Mouse (Mus musculus) E14TG2a.4 (cell line): ENCODE results near the gene Zfp146.

Experiments used
- H3K27me3 ChIP-seq: 2 replicates; pipeline ENCODE4 v1.6.1; 2014; ENCODE audit warnings: low read length, control low read depth; ENCODE audit not compliant: insufficient read depth
- H3K36me3 ChIP-seq: 2 replicates; pipeline ENCODE4 v1.6.1; 2014; ENCODE audit warnings: low read length, control low read depth; ENCODE audit not compliant: insufficient read depth
- H3K4me1 ChIP-seq: replicated peaks from 2 replicates; pipeline ENCODE4 v1.6.1; 2014; ENCODE audit warnings: low read depth, low read length, control low read depth
- H3K4me3 ChIP-seq: replicated peaks from 2 replicates; pipeline ENCODE4 v1.5.1; 2014; ENCODE audit warnings: mild to moderate bottlenecking, low read length
- H3K9me3 ChIP-seq: 2 replicates; pipeline ENCODE4 v1.6.1; 2014; ENCODE audit warnings: low read length, control low read depth
- CTCF ChIP-seq: conservative IDR thresholded peaks from 2 replicates; pipeline ENCODE4 v1.5.1; 2014; ENCODE audit warnings: low read length
- NANOG ChIP-seq: IDR thresholded peaks from 2 replicates; pipeline ENCODE4 v1.6.1; 2014; ENCODE audit warnings: borderline replicate concordance, low read length, mixed read lengths
- POU5F1 ChIP-seq: IDR thresholded peaks from 2 replicates; pipeline ENCODE4 v1.6.1; 2014; ENCODE audit warnings: low read length, borderline replicate concordance

The Zfp146 gene

DNA sequence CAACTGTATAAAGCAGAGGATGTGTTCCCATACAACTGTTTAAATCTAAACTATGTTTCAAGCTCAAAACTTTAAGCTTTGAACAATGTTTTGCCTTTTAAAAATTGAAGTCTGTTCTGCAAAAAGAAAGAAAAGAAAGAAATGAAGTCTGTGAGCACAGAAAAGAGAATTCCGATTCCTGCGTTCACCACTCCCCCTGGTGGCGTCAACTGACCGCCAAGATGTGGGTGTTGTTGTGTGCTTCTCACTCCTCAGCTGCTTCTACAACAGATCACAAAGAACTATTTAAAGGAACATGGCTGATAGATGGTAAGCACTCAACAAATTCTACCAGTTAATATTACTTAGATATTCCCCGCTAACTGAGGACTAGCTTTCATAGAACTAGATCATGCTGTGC lies 6.4 kb downstream of the Zfp146 start:
- Histone ChIP-seq H3K9me3 (peaks cover 10% of the 10 kb centered on the region), H3K4me1 (peaks cover 76% of the 10 kb centered on the region), H3K27me3 (no peaks in the 10 kb centered on the region), H3K4me3 (peak overlapping the region; percentile 39; the same call in 1 of the 2 replicates), H3K36me3 (peaks cover 69% of the 10 kb centered on the region)
- peak; percentile 56 for TF ChIP-seq CTCF
- no peak for TF ChIP-seq POU5F1

DNA sequence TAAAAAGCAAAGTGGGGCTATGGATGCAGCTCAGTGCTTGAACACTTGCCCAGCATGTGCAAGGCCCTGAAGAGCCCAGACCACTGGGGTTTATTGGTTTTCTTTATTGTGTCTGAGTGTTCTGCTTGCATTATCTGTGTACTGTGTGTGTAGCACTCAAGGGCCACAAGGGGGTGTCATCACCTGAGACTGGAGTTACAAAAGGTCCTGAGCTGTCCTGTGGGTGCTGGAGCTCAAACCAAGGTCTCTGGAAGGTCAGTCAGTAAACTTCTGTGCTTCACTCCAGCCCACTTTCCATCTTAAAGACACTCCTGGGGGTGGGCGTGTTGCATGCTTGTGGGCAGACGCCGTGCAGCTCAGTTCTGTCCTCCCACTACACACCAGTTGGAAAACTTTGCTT lies 14.0 kb downstream of the Zfp146 start:
- Histone ChIP-seq H3K27me3 (no peaks in the 10 kb centered on the region), H3K36me3 (peaks cover 43% of the 10 kb centered on the region), H3K4me1 (peaks cover 45% of the 10 kb centered on the region), H3K9me3 (peaks cover 21% of the 10 kb centered on the region), H3K4me3 (no peak overlapping the region)
- TF ChIP-seq CTCF (peak; percentile 66), POU5F1 (no peak)

DNA sequence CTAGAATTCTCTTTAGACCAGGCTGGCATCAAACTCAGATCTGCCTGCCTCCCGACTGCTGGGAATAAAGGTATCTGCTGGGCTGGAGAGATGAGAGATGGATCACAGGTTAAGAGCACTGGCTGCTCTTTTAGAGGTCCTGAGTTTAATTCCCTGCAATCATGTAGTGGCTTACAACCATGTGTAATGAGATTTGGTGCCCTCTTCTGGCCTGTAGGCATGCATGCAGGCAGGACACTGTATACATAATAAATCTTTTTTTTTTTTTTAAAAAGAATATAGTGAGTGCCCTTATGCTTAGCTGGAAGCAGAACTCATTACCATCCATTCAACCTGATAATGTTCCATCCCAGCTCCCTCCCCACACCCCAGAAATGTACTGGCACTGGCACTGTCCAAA lies 15.5 kb downstream of the Zfp146 start:
- Histone ChIP-seq H3K9me3 (peaks cover 11% of the 10 kb centered on the region), H3K4me3 (peak overlapping the region; percentile 30; the same call in 1 of the 2 replicates), H3K27me3 (no peaks in the 10 kb centered on the region), H3K4me1 (peaks cover 33% of the 10 kb centered on the region), H3K36me3 (peaks cover 30% of the 10 kb centered on the region)
- TF ChIP-seq NANOG (no peak), CTCF (peak; percentile 66), POU5F1 (no peak)

DNA sequence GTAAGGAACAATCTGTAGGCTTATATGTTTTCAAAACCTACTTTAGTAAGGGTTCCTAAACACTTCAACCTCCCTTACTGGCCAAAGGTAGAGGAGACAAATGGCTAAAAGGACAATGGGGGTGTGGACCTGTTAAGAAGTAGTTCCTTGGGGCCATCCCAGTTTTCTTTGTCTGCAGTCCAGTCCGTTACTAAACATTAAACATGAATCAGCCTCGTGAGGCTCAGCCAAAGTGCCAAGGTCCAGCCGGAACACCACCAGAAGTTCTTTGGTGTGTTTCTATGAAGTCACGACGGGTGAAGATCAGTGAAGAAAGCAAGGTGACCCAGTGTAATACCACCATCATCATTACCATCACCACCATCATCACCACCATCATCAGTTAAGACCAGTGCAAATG lies 22.5 kb downstream of the Zfp146 start:
- H3K27me3 ChIP-seq = no peaks in the 10 kb centered on the region
- H3K36me3 ChIP-seq = 0 out of 2 replicates have a peak, but pooled peaks cover 1% of the 10 kb centered on the region
- no peak overlapping the region for H3K4me3 ChIP-seq
- peaks cover 4% of the 10 kb centered on the region for H3K9me3 ChIP-seq
- TF ChIP-seq CTCF = no peak
- TF ChIP-seq NANOG = no peak
- TF ChIP-seq POU5F1 = no peak
- H3K4me1 ChIP-seq = peaks cover 24% of the 10 kb centered on the region

DNA sequence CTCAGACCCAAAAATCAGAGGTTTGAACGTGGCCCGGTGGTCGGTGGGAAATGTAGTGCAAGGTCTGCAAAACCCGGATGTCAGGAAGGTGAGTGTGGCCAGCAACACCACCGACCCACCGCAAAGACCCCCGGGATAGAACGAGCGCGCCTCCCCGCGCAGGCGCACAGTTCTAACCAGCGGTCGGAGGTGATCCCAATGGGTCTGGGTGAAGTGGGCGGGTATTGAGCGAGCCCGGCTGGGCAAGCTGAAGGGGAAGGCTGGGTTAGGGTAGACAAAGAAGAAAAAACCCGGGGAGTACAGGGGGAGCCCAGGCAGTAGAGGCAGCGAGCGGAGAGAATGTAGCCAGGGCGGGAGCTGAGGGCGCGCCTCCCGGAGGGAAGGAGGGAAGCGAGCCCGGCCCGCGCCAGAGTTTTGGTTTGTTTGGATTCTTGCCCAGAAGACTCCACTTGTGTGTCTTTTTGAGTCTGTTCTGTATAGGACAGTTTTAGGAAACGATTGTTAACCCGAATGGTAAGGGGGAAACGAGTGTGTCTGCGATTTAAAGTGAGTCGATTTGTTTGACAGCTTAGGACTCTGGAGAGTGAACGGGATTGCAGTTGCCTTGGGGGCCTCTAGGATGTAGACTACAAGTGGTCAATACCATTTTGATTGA lies 25.9 kb downstream of the Zfp146 start:
- H3K27me3 ChIP-seq = no peaks in the 10 kb centered on the region
- H3K4me3 ChIP-seq = peak overlapping the region; percentile 90
- no peaks in the 10 kb centered on the region for H3K36me3 ChIP-seq
- peaks cover 26% of the 10 kb centered on the region for H3K4me1 ChIP-seq
- no peaks in the 10 kb centered on the region for H3K9me3 ChIP-seq
- 0 out of 2 replicates have a peak, but pooled peaks have one; percentile 29 for TF ChIP-seq CTCF
- no peak for TF ChIP-seq NANOG
- TF ChIP-seq POU5F1 = no peak

DNA sequence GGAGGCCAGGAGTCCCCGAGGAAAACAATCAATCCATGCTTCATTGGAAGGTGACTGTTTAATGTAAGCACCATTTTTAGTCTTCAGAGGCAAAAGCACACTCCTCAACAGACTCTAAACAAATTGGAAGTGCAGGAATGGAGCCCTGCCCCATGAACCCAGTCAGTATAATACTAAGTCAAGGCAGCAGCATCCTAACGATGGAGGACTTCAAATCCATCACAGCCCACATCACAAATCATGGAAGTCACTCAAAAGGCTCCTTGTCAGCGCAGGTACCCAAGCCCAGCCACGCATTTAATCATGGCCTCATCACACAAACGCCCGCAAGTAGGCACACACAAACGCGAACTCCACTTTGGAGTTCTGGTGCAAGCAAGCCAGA lies 26.4 kb downstream of the Zfp146 start:
- Histone ChIP-seq H3K36me3 (no peaks in the 10 kb centered on the region), H3K4me1 (peaks cover 31% of the 10 kb centered on the region), H3K27me3 (no peaks in the 10 kb centered on the region), H3K9me3 (no peaks in the 10 kb centered on the region), H3K4me3 (peak overlapping the region; percentile 90)
- TF ChIP-seq CTCF (no peak), NANOG (no peak), POU5F1 (no peak)

DNA sequence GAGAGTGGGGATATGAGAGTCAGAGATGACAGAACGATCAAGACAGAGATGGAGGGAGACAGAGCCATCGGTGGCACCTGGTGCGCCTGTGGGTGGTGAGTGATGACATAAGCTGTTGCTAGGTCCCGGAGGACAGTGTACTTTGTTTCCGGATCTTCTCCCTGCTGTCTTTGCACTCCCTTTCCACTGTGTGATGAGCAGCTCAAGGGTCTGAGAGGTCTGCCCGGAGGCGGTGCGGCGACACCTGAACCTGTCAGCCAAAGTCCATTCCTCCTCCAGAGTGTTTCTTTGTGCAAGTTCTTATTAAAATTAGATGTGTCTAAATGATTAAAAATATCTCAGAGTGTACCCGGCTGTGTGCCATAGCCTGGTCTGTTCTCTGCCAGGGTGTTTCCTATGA lies 32.7 kb downstream of the Zfp146 start:
- Histone ChIP-seq H3K36me3 (peaks cover 37% of the 10 kb centered on the region), H3K4me3 (no peak overlapping the region), H3K4me1 (peaks cover 22% of the 10 kb centered on the region), H3K27me3 (no peaks in the 10 kb centered on the region), H3K9me3 (no peaks in the 10 kb centered on the region)
- TF ChIP-seq NANOG = no peak
- TF ChIP-seq POU5F1 = no peak
- TF ChIP-seq CTCF = no peak

DNA sequence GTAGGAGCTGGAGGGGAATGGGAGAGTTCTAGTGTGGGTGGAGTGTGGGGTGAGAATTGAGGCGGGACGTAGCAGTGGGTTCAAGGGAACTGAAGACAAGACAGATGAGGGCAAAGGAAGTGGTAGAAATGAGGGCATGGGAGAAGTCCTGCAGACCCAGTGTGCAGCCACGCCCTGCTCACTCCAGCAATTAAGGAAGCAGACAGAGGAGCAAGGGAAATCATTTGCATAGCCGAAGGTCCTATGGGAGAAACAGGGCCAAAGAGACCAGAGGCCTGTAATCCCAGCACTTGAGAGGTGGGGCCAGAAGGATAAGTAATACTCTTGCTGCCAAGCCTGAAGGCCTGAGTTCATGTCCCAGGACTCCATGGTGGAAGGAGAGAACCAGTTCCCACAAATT lies 37.2 kb downstream of the Zfp146 start:
- no peak for TF ChIP-seq CTCF
- no peak for TF ChIP-seq NANOG
- TF ChIP-seq POU5F1 = no peak
- Histone ChIP-seq H3K9me3 (no peaks in the 10 kb centered on the region), H3K4me1 (peaks cover 21% of the 10 kb centered on the region), H3K27me3 (no peaks in the 10 kb centered on the region), H3K36me3 (peaks cover 67% of the 10 kb centered on the region), H3K4me3 (no peak overlapping the region)

DNA sequence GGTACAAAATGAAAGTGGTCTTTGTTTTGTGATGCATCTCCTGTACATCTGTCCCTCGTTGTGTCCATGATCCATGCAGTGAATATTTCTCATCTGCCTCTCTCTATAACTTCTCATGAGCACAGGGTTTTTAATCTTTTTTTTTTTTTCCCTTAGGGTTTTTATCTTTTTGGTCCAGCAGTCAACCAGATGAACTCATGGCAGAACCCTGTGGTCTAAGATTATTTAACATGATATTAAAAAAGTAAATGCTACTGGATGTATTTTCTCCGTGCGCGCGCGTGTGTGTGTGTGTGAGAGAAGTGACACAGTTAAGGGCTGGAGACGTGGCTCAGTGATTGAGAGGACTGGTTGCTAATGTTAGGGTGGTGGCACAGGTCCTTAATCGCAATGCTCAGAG lies 39.6 kb downstream of the Zfp146 start:
- Histone ChIP-seq H3K9me3 (no peaks in the 10 kb centered on the region), H3K27me3 (no peaks in the 10 kb centered on the region), H3K36me3 (peaks cover 58% of the 10 kb centered on the region), H3K4me3 (no peak overlapping the region), H3K4me1 (peaks cover 43% of the 10 kb centered on the region)
- TF ChIP-seq POU5F1 = no peak
- no peak for TF ChIP-seq NANOG
- no peak for TF ChIP-seq CTCF
